Mouse (Mus musculus): ENCODE data around the gene Dvl1. TPM values are rescaled to one million over a fixed set of nuclear protein-coding genes. Genes with fewer than 3 reads are reported as not detected.

The Dvl1 gene
- polyA plus RNA-seq, 1 experiment from 2014 or later = 7.7 TPM

GRCm38 (mm10) chr4:155895826-155896225 lies 48.6 kb downstream of the Dvl1 start:
- Histone ChIP-seq H3K27me3 (ENCODE audit: control insufficient read depth, insufficient read depth, low read length) (no peaks in the 10 kb centered on the region), H3K27ac (replicated peaks; ENCODE audit: low read depth, low read length) (no peak overlapping the region), H3K36me3 (replicated peaks; ENCODE audit: control insufficient read depth, insufficient read depth, low read depth, low read length) (peaks cover 2% of the 10 kb centered on the region; the same call in 1 of the 2 replicates), H3K4me1 (ENCODE audit: control insufficient read depth, insufficient read depth, low read length) (peaks cover 4% of the 10 kb centered on the region; the same call in 1 of the 2 replicates), H3K4me3 (ENCODE audit: low read depth, low read length) (no peak overlapping the region), H3K9me3 (replicated peaks; ENCODE audit: control insufficient read depth, low read length) (no peaks in the 10 kb centered on the region), H3K4me2 (ENCODE audit: low read depth, low read length) (no peak overlapping the region), H3K9ac (replicated peaks; ENCODE audit: low read length) (no peak overlapping the region)
- ATAC-seq (replicated peaks; ENCODE audit: insufficient number of reproducible peaks, low FRiP score, low TSS enrichment, low read depth) (no peak), DNase-seq (ENCODE audit: low spot score) (no peak)
- 87% methylated on average over 4 of the region's 4 CpGs for WGBS

GRCm38 (mm10) chr4:155896461-155896860 lies 49.3 kb downstream of the Dvl1 start:
- Histone ChIP-seq H3K27me3 (ENCODE audit: control insufficient read depth, insufficient read depth, low read length) (no peaks in the 10 kb centered on the region), H3K27ac (replicated peaks; ENCODE audit: low read depth, low read length) (no peak overlapping the region), H3K4me1 (ENCODE audit: control insufficient read depth, insufficient read depth, low read length) (peaks cover 4% of the 10 kb centered on the region; the same call in 1 of the 2 replicates), H3K36me3 (replicated peaks; ENCODE audit: control insufficient read depth, insufficient read depth, low read depth, low read length) (peaks cover 5% of the 10 kb centered on the region), H3K4me2 (ENCODE audit: low read depth, low read length) (no peak overlapping the region), H3K9ac (replicated peaks; ENCODE audit: low read length) (no peak overlapping the region), H3K9me3 (replicated peaks; ENCODE audit: control insufficient read depth, low read length) (no peaks in the 10 kb centered on the region), H3K4me3 (ENCODE audit: low read depth, low read length) (no peak overlapping the region)
- 95% methylated on average over 12 of the region's 12 CpGs for WGBS
- no peak for DNase-seq (ENCODE audit: low spot score)
- no peak for ATAC-seq (replicated peaks; ENCODE audit: insufficient number of reproducible peaks, low FRiP score, low TSS enrichment, low read depth)

- ATAC-seq (replicated peaks; ENCODE audit: insufficient number of reproducible peaks, low FRiP score, low TSS enrichment, low read depth) (no peak), DNase-seq (ENCODE audit: low spot score) (no peak)
- Histone ChIP-seq H3K4me3 (ENCODE audit: low read depth, low read length) (no peak overlapping the region), H3K4me2 (ENCODE audit: low read depth, low read length) (no peak overlapping the region), H3K4me1 (ENCODE audit: control insufficient read depth, insufficient read depth, low read length) (peaks cover 4% of the 10 kb centered on the region; the same call in 1 of the 2 replicates), H3K27ac (replicated peaks; ENCODE audit: low read depth, low read length) (no peak overlapping the region), H3K9me3 (replicated peaks; ENCODE audit: control insufficient read depth, low read length) (no peaks in the 10 kb centered on the region), H3K27me3 (ENCODE audit: control insufficient read depth, insufficient read depth, low read length) (no peaks in the 10 kb centered on the region), H3K36me3 (replicated peaks; ENCODE audit: control insufficient read depth, insufficient read depth, low read depth, low read length) (peaks cover 6% of the 10 kb centered on the region), H3K9ac (replicated peaks; ENCODE audit: low read length) (no peak overlapping the region)
- 93% methylated on average over 2 of the region's 2 CpGs for WGBS
These were observed 51.1 kb downstream of the Dvl1 start for GRCm38 (mm10) chr4:155898318-155898717.

- Histone ChIP-seq H3K27me3 (ENCODE audit: control insufficient read depth, insufficient read depth, low read length) (no peaks in the 10 kb centered on the region), H3K27ac (replicated peaks; ENCODE audit: low read depth, low read length) (no peak overlapping the region), H3K9ac (replicated peaks; ENCODE audit: low read length) (no peak overlapping the region), H3K4me3 (ENCODE audit: low read depth, low read length) (no peak overlapping the region), H3K9me3 (replicated peaks; ENCODE audit: control insufficient read depth, low read length) (no peaks in the 10 kb centered on the region), H3K36me3 (replicated peaks; ENCODE audit: control insufficient read depth, insufficient read depth, low read depth, low read length) (peaks cover 8% of the 10 kb centered on the region), H3K4me1 (ENCODE audit: control insufficient read depth, insufficient read depth, low read length) (peaks cover 2% of the 10 kb centered on the region; the same call in 1 of the 2 replicates), H3K4me2 (ENCODE audit: low read depth, low read length) (no peak overlapping the region)
- no peak for ATAC-seq (replicated peaks; ENCODE audit: insufficient number of reproducible peaks, low FRiP score, low TSS enrichment, low read depth)
- no peak for DNase-seq (ENCODE audit: low spot score)
- WGBS = 97% methylated on average over 7 of the region's 7 CpGs
These were observed 52.2 kb downstream of the Dvl1 start for GRCm38 (mm10) chr4:155899355-155899754.

- Histone ChIP-seq H3K4me2 (ENCODE audit: low read depth, low read length) (no peak overlapping the region), H3K27ac (replicated peaks; ENCODE audit: low read depth, low read length) (no peak overlapping the region), H3K9ac (replicated peaks; ENCODE audit: low read length) (no peak overlapping the region), H3K36me3 (replicated peaks; ENCODE audit: control insufficient read depth, insufficient read depth, low read depth, low read length) (peaks cover 8% of the 10 kb centered on the region), H3K9me3 (replicated peaks; ENCODE audit: control insufficient read depth, low read length) (no peaks in the 10 kb centered on the region), H3K4me1 (ENCODE audit: control insufficient read depth, insufficient read depth, low read length) (no peaks in the 10 kb centered on the region), H3K4me3 (ENCODE audit: low read depth, low read length) (no peak overlapping the region), H3K27me3 (ENCODE audit: control insufficient read depth, insufficient read depth, low read length) (no peaks in the 10 kb centered on the region)
- no peak for DNase-seq (ENCODE audit: low spot score)
- no peak for ATAC-seq (replicated peaks; ENCODE audit: insufficient number of reproducible peaks, low FRiP score, low TSS enrichment, low read depth)
- 88% methylated on average over 3 of the region's 3 CpGs for WGBS
These were observed 54.0 kb downstream of the Dvl1 start for GRCm38 (mm10) chr4:155901205-155901604.

GRCm38 (mm10) chr4:155903246-155903645 lies 56.0 kb downstream of the Dvl1 start:
- H3K9me3 ChIP-seq (replicated peaks; ENCODE audit: control insufficient read depth, low read length) = no peaks in the 10 kb centered on the region
- no peaks in the 10 kb centered on the region for H3K27me3 ChIP-seq (ENCODE audit: control insufficient read depth, insufficient read depth, low read length)
- no peak overlapping the region for H3K4me2 ChIP-seq (ENCODE audit: low read depth, low read length)
- no peak for DNase-seq (ENCODE audit: low spot score)
- WGBS = 89% methylated on average over 13 of the region's 13 CpGs
- no peak overlapping the region for H3K9ac ChIP-seq (replicated peaks; ENCODE audit: low read length)
- ATAC-seq (replicated peaks; ENCODE audit: insufficient number of reproducible peaks, low FRiP score, low TSS enrichment, low read depth) = no peak
- no peak overlapping the region for H3K27ac ChIP-seq (replicated peaks; ENCODE audit: low read depth, low read length)
- H3K4me3 ChIP-seq (ENCODE audit: low read depth, low read length) = no peak overlapping the region
- peaks cover 8% of the 10 kb centered on the region for H3K36me3 ChIP-seq (replicated peaks; ENCODE audit: control insufficient read depth, insufficient read depth, low read depth, low read length)
- no peaks in the 10 kb centered on the region for H3K4me1 ChIP-seq (ENCODE audit: control insufficient read depth, insufficient read depth, low read length)

GRCm38 (mm10) chr4:155904318-155905102 lies 57.3 kb downstream of the Dvl1 start:
- H3K4me3 ChIP-seq (ENCODE audit: low read depth, low read length) = no peak overlapping the region
- 93% methylated on average over 13 of the region's 13 CpGs for WGBS
- no peaks in the 10 kb centered on the region for H3K27me3 ChIP-seq (ENCODE audit: control insufficient read depth, insufficient read depth, low read length)
- peaks cover 6% of the 10 kb centered on the region; the same call in 1 of the 2 replicates for H3K36me3 ChIP-seq (replicated peaks; ENCODE audit: control insufficient read depth, insufficient read depth, low read depth, low read length)
- no peaks in the 10 kb centered on the region for H3K9me3 ChIP-seq (replicated peaks; ENCODE audit: control insufficient read depth, low read length)
- peak; percentile 14 for DNase-seq (ENCODE audit: low spot score)
- H3K4me1 ChIP-seq (ENCODE audit: control insufficient read depth, insufficient read depth, low read length) = no peaks in the 10 kb centered on the region
- H3K4me2 ChIP-seq (ENCODE audit: low read depth, low read length) = no peak overlapping the region
- 0 out of 2 replicates have a peak, but pooled peaks have one; percentile 12 for ATAC-seq (replicated peaks; ENCODE audit: insufficient number of reproducible peaks, low FRiP score, low TSS enrichment, low read depth)
- no peak overlapping the region for H3K9ac ChIP-seq (replicated peaks; ENCODE audit: low read length)
- no peak overlapping the region for H3K27ac ChIP-seq (replicated peaks; ENCODE audit: low read depth, low read length)

GRCm38 (mm10) chr4:155905634-155906033 lies 58.4 kb downstream of the Dvl1 start:
- H3K9ac ChIP-seq (replicated peaks; ENCODE audit: low read length) = no peak overlapping the region
- DNase-seq (ENCODE audit: low spot score) (no peak), ATAC-seq (replicated peaks; ENCODE audit: insufficient number of reproducible peaks, low FRiP score, low TSS enrichment, low read depth) (no peak)
- H3K36me3 ChIP-seq (replicated peaks; ENCODE audit: control insufficient read depth, insufficient read depth, low read depth, low read length) = peaks cover 6% of the 10 kb centered on the region; the same call in 1 of the 2 replicates
- no peaks in the 10 kb centered on the region for H3K9me3 ChIP-seq (replicated peaks; ENCODE audit: control insufficient read depth, low read length)
- no peak overlapping the region for H3K27ac ChIP-seq (replicated peaks; ENCODE audit: low read depth, low read length)
- no peaks in the 10 kb centered on the region for H3K27me3 ChIP-seq (ENCODE audit: control insufficient read depth, insufficient read depth, low read length)
- WGBS = 85% methylated on average over 13 of the region's 13 CpGs
- H3K4me1 ChIP-seq (ENCODE audit: control insufficient read depth, insufficient read depth, low read length) = no peaks in the 10 kb centered on the region
- H3K4me3 ChIP-seq (ENCODE audit: low read depth, low read length) = no peak overlapping the region
- H3K4me2 ChIP-seq (ENCODE audit: low read depth, low read length) = no peak overlapping the region
